Mouse (Mus musculus): ENCODE results near the gene Npepl1.

Npepl1 gene

DNA sequence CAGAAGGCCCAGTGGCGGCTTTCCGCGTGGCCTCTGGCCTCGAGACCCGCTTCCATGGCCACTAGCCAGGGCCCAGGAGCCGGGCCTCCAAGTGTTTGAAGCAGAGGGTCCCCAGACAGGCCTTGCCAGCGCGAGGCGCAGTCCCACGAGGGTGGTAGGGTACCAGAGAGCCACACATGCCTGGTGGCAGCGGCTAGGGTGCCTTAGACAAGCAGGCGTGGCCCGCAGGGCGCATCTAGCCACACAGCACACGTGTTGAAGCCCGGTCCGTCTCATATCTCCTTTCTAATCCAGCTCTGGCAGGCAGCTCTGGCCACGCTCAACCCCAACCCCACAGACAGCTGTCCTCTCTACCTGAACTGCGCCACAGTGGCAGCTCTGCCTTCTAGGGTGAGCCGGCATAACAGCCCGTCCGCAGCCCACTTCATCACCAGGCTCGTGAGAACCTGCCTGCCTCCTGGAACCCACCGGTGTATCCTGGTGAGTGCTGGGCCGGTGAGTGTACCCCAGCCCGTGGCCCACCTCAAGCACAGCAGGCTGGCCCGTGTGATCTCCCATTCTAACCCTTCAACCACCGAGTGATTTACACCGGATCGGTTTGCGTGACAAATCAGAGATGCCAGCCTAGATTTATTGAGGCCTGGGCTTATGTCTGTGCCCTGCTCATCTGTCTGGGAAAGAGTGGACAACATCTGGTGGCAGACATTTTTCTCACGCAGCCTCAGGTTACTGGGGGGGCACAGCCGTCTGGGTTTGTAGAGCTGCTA lies 817 bp downstream of the Npepl1 start:
- peak in 1 of 2 experiments; percentile 58 for DNase-seq

- no peak for DNase-seq
Measured at GRCm38 (mm10) chr2:174112931-174113330, 2.8 kb downstream of the Npepl1 start.

DNA sequence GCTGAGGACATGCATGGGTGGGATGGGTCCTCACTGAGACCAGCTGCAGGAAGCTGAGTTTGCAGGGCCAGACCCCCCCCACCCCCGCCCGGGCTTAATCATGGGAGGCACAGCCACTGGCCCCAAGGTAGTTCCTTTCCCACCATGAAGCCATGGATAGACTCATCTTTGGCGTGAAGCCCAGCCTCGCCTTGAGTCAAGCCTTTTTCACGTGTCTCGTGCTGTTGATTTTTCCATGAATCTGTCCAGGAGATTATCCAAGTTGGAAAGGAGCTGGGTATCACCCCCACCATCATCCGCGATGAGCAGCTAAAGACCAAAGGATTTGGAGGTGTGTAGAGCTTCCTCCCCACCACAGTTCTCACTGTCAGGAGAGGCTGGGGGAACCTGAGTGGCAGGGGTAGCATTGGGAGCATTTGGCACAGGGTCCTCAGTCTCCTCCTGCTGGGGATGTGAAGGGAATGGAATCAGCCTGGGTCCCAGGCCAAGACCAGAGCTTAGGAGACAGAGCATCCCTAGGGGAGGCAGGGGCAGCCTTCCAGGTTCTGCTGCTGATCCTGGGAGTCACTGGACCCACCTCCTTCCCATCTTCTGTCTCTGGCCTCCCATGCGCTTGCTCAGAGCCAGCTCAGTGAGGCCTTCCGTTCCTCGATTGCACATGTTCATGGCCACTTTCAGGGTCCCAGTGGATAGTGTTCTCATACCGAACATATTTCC lies 4.2 kb downstream of the Npepl1 start:
- DNase-seq = peak; percentile 15 to 28

GRCm38 (mm10) chr2:174116929-174117328 lies 6.8 kb downstream of the Npepl1 start:
- DNase-seq = no peak

- no peak for DNase-seq
Measured at GRCm38 (mm10) chr2:174118141-174118540, 8.0 kb downstream of the Npepl1 start.

DNA sequence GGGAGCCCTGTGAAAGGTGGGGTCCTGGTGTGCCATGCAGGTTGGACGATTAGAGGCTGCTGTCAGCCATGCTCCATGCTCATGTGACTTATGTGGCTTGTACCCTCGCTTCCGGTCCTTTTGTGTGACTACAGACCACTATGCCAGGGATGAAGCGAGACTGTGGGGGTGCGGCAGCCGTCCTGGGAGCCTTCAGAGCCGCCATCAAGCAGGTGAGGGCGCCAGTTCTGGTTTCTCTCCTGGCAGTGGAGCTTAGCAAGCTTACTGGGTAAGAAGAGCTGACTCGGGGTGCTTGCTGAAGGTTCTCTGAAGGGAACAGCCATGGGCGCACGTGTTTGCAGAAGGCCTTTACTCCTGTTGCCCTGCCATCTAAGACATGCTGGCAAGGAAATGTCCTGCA lies 9.1 kb downstream of the Npepl1 start:
- DNase-seq = no peak

DNA sequence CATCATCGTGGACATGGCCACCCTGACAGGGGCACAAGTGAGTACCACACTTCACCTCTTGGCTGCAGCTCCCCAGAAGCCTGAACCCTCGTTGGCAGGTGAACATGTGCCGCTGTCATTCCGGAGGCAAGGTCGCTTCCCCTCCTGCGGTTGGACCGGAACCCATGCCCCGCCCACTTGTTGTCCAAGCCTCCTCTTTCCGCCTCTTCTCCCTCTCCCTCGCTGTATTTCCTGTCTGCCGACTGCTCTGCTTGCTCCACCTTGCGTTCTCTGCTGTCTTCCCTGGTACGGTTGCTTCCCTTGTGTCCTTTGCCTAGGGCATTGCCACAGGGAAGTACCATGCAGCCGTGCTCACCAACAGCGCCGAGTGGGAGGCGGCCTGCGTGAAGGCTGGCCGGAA lies 10.5 kb downstream of the Npepl1 start:
- no peak for DNase-seq

DNA sequence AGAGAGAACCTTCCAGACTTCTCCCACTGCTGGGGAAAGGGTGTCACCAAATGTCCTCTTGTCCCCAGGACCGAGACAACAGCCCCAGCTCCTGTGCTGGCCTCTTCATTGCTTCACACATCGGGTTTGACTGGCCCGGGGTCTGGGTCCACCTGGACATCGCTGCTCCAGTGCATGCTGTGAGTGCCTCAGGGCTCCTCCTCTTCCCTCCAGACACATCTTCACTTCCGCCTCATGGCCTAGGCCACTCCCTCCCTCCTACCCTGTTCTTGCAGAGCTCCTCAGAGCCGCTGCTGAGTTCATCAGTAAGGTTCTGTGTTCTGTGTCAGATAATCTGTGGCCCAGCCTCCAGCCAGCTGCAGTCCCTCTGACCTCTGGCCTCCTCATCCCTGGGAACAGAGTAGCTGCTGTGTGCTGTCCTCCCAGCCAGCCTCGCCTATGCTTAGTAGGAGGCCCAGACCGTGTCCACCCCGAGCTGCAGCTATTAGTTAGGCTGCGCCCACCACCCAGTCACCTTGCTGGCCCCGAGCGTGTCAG lies 11.3 kb downstream of the Npepl1 start:
- no peak for DNase-seq

GRCm38 (mm10) chr2:174122331-174122730 lies 12.2 kb downstream of the Npepl1 start:
- DNase-seq = no peak

DNA sequence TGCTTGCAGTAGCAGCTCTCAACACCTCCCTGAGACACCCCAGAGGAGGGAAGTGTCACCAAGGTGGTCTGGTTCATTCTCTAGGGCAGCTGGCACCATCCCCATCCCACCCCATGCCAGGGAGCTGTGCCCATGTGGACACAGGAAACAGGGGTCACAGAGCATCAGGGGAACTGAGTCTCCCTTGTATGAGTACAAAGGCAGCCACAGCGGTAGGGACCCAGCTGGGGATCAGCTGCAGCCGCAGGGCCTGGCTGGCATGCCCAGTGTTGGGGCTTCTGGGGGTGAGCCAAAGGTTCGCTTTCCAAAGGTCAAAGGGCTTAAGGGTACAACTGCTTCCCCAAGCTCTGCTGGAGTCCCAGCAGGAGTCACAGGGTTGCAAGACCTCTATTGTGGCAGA lies 13.6 kb downstream of the Npepl1 start:
- no peak for DNase-seq

DNA sequence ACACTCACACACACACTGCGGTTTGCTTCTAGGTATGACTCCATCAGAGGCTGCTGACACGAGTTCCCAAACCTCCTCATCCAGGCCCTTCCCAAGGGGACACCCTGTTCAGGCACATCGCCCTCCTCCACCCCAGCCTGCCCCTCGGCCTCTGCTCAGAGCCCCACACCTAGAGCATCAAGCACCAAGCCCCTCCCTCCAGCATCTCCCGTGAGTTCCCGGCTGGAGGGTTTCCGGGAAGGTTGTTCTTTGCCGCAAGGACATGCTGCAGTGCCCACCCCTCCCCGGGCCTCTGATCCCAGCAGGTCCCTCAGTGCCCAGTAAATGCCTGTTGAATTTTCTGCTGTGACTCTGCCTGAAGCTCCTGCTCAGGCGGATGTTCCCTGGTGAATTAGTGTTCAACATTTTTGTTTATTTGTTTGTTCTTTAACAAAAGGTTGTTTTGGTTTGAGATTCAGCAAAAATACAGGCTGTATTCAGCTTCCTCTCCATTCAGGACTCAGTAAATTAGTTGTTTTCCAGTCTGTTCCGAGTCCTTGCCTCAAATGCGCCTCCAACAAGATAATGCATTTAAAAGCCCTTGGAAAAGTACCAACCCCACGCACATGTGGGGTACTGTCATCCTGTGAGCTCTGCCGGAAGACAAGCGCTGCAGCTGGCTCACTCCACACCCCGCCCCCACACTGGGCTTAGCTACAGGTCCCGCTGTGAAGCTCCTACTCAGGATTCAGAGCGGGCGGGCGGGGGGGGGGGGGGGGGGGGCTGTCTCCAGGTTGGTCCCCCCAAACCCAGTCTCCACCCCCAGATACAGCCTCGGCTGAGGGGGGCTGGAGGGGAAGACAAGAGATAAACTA lies 16.6 kb downstream of the Npepl1 start:
- DNase-seq = peak; percentile 37 to 60

- no peak for DNase-seq
Measured at GRCm38 (mm10) chr2:174127376-174127713, 17.2 kb downstream of the Npepl1 start.

- no peak for DNase-seq
Measured at GRCm38 (mm10) chr2:174128926-174129325, 18.8 kb downstream of the Npepl1 start.

DNA sequence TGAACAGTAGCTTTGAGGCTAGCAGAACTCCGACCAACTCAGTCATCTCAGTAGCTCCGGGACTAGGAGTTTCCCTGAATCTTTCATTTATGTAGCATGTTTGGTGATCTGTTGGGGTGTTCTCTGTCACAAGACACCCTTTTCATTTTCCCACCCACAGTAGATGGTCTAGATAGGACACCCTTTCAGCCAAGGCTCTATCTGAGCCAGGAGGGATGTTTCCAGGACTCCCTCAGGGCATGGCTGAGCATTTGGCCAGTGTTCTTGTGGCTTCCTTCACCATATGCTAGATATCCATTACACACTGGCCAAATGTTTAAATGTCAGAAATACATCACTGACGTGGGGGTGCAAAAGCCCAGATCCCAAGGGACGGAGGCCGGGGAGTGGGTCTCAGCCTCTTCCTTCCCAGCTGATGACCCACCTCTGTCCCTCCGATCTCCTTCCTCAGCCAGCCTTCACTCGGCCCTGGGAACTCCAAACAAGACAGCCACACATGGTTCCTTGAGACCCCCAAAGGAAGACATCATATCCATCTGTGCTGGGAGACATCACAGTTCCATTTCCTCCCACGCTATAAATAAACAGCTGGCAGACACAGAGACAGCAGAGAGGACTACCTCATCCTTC lies 20.4 kb downstream of the Npepl1 start:
- DNase-seq = no peak

- no peak for DNase-seq
Measured at GRCm38 (mm10) chr2:174132413-174132969, 22.3 kb downstream of the Npepl1 start.

DNA sequence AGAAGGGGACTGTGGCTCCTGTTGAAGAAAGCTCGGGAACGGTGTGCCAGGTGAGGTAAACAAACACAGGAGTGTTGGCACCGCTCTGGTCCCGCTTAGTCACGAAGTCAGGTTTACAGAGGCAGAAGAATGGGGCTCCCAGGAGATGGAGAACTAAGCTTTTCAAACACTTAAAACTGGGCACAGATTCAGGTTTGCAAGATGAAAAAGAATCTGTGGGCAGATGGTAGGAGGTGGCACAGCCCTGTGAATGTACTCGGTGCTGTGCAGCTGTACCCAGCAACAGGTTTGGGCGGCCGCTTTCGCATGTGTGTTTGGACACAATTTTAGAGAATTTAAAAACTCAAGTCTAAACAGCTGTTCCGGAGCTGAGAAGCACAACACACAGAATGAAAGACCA lies 48.9 kb downstream of the Npepl1 start:
- DNase-seq = peak in 1 of 2 experiments; percentile 1

- DNase-seq = no peak
Measured at GRCm38 (mm10) chr2:174160461-174160860, 50.3 kb downstream of the Npepl1 start.
